Mouse (Mus musculus) CH12.LX (cell line): ENCODE measurements around the gene Atp7b. TPM values are rescaled to one million over a fixed set of nuclear protein-coding genes. Genes with fewer than 3 reads are reported as not detected.

Experiments
- DNase-seq: peaks from one replicate; pipeline ENCODE4 v3.0.0-alpha.2; 2013; ENCODE audit errors: extremely low read depth
- H3K27ac ChIP-seq: 2 replicates; pipeline ENCODE4 v1.5.1; 2012; ENCODE audit warnings: low read depth, mild to moderate bottlenecking, control low read depth, moderate library complexity; ENCODE audit not compliant: insufficient read depth
- H3K27me3 ChIP-seq: replicated peaks from 2 replicates; pipeline ENCODE3; 2012; ENCODE audit warnings: inconsistent platforms
- H3K36me3 ChIP-seq, 2 experiments: replicated peaks in 1 of 2; 2 replicates each; pipeline versions ENCODE3 to v1.6.1; 2012; ENCODE audit warnings: inconsistent platforms in 1 of 2, low read length in 1 of 2, mild to moderate bottlenecking in 1 of 2, mixed read lengths in 1 of 2, moderate library complexity in 1 of 2; ENCODE audit not compliant: control insufficient read depth in 1 of 2, insufficient read depth in 1 of 2
- H3K4me1 ChIP-seq, 2 experiments: 2 replicates each; pipeline ENCODE4 v1.6.1; 2012; ENCODE audit warnings: inconsistent platforms in 1 of 2, moderate library complexity in 1 of 2; ENCODE audit not compliant: insufficient read depth in 2 of 2, control insufficient read depth in 1 of 2
- H3K4me2 ChIP-seq: 2 replicates; pipeline ENCODE4 v1.6.1; 2012; ENCODE audit warnings: low read depth, mild to moderate bottlenecking, control low read depth; ENCODE audit not compliant: poor library complexity, insufficient read depth, severe bottlenecking
- H3K4me3 ChIP-seq, 3 experiments: fragments of 150-350 bp in 1 of 3; sonication (generic) in 1 of 3; replicated peaks in 1 of 3; 2 replicates each; pipeline versions ENCODE3 to v1.5.1; 2011 to 2012; ENCODE audit warnings: low read depth in 2 of 3, low read length in 2 of 3, mild to moderate bottlenecking in 2 of 3, moderate library complexity in 2 of 3, control low read depth in 1 of 3, improper control_type of control experiment in 1 of 3, inconsistent platforms in 1 of 3, mixed read lengths in 1 of 3; ENCODE audit not compliant: poor library complexity in 1 of 3
- H3K79me2 ChIP-seq: replicated peaks from 2 replicates; pipeline ENCODE4 v1.6.1; 2012; ENCODE audit warnings: mild to moderate bottlenecking, moderate library complexity; ENCODE audit not compliant: control insufficient read depth, poor library complexity, insufficient read depth, severe bottlenecking; ENCODE audit errors: extremely low read depth
- H3K9ac ChIP-seq: 2 replicates; pipeline ENCODE4 v1.6.1; 2012; ENCODE audit warnings: low read depth, mild to moderate bottlenecking, control low read depth, moderate library complexity; ENCODE audit not compliant: insufficient read depth
- H3K9me3 ChIP-seq: replicated peaks from 2 replicates; pipeline ENCODE3; 2012; ENCODE audit warnings: low read length, inconsistent platforms, mixed read lengths
- CHD1 ChIP-seq: IDR thresholded peaks from 2 replicates; pipeline ENCODE4 v1.6.1; 2012; ENCODE audit warnings: low read depth, low read length, improper control_type of control experiment, inconsistent platforms
- E2F4 ChIP-seq: IDR thresholded peaks from 2 replicates; pipeline ENCODE4 v1.6.1; 2011; ENCODE audit warnings: low read depth, low read length, improper control_type of control experiment; ENCODE audit not compliant: insufficient replicate concordance
- ETS1 ChIP-seq: conservative IDR thresholded peaks from 2 replicates; pipeline ENCODE4 v1.6.1; 2012; ENCODE audit warnings: low read depth, mild to moderate bottlenecking, inconsistent platforms, low read length, improper control_type of control experiment, moderate library complexity
- HCFC1 ChIP-seq: IDR thresholded peaks from 2 replicates; pipeline ENCODE4 v1.6.1; 2012; ENCODE audit warnings: low read depth, mild to moderate bottlenecking, inconsistent platforms, low read length, improper control_type of control experiment
- IRF4 ChIP-seq: IDR thresholded peaks from 2 replicates; pipeline ENCODE4 v1.6.1; 2014; ENCODE audit warnings: low read depth, mild to moderate bottlenecking, inconsistent platforms, low read length, improper control_type of control experiment
- KAT2A ChIP-seq: IDR thresholded peaks from 2 replicates; pipeline ENCODE4 v1.6.1; 2012; ENCODE audit warnings: low read length, improper control_type of control experiment, inconsistent platforms; ENCODE audit not compliant: insufficient replicate concordance
- MAX ChIP-seq: IDR thresholded peaks from 2 replicates; pipeline ENCODE4 v1.6.1; 2011; ENCODE audit warnings: low read length, improper control_type of control experiment
- MAZ ChIP-seq: IDR thresholded peaks from 2 replicates; pipeline ENCODE4 v1.6.1; 2012; ENCODE audit warnings: low read depth, mild to moderate bottlenecking, inconsistent platforms, low read length, improper control_type of control experiment, moderate library complexity
- MEF2A ChIP-seq: IDR thresholded peaks from 2 replicates; pipeline ENCODE4 v1.6.1; 2014; ENCODE audit warnings: low read depth, mild to moderate bottlenecking, inconsistent platforms, low read length, improper control_type of control experiment, borderline replicate concordance
- MYC ChIP-seq: IDR thresholded peaks from 2 replicates; pipeline ENCODE4 v1.6.1; 2011; ENCODE audit warnings: low read depth, mild to moderate bottlenecking, improper control_type of control experiment, low read length
- SIN3A ChIP-seq: IDR thresholded peaks from 2 replicates; pipeline ENCODE4 v1.6.1; 2012; ENCODE audit warnings: low read length, improper control_type of control experiment, inconsistent platforms
- SMC3 ChIP-seq: IDR thresholded peaks from 2 replicates; pipeline ENCODE4 v1.6.1; 2011; ENCODE audit warnings: low read depth, low read length, improper control_type of control experiment
- TBP ChIP-seq: conservative IDR thresholded peaks from 2 replicates; pipeline ENCODE4 v1.6.1; 2011; ENCODE audit warnings: low read depth, low read length, improper control_type of control experiment
- TCF12 ChIP-seq: IDR thresholded peaks from 2 replicates; pipeline ENCODE4 v1.6.1; 2014; ENCODE audit warnings: low read depth, mild to moderate bottlenecking, inconsistent platforms, low read length, improper control_type of control experiment
- ZMIZ1 ChIP-seq: IDR thresholded peaks from 2 replicates; pipeline ENCODE4 v1.6.1; 2012; ENCODE audit warnings: low read depth, mild to moderate bottlenecking, inconsistent platforms, low read length, improper control_type of control experiment
- ZNF384 ChIP-seq: IDR thresholded peaks from 2 replicates; pipeline ENCODE4 v1.6.1; 2012; ENCODE audit warnings: low read depth, low read length, improper control_type of control experiment, inconsistent platforms
- dilution Hi-C: fragments of 300-500 bp; cut with MboI; formaldehyde crosslinking; loops from 2 replicates; pipeline ENCODE4 v1.14.3; 2020; ENCODE audit warnings: low sequenced_read_pairs; ENCODE audit not compliant: extremely low pct_unique_long_range_greater_than_20kb, extremely low pct_ligation_motif_present
- in situ Hi-C: fragments of 300-500 bp; cut with MboI; formaldehyde crosslinking; loops from 3 replicates; pipeline ENCODE4 v1.14.3; 2019; ENCODE audit warnings: low sequenced_read_pairs, low pct_ligation_motif_present, low pct_unique_long_range_greater_than_20kb, mixed read lengths
- polyA plus RNA-seq: library from polyadenylated mRNA; unstranded; fragments of >175 nt; gene quantifications from 2 replicates; pipeline ENCODE4 v1.2.1, GENCODE M21; 2012; ENCODE audit warnings: low read depth; ENCODE audit not compliant: insufficient read length
- total RNA-seq, 2 experiments: library from RNA; depleted of rRNA; stranded (reverse); fragments of 300-350 nt in 1 of 2; fragments of >200 nt in 1 of 2; gene quantifications; 2 replicates each; pipeline ENCODE4 v1.2.3; 2012 to 2014

The Atp7b gene
- total and polyA plus RNA-seq, 3 experiments, result 0.51 to 3.1 (median 1.2) TPM

DNA sequence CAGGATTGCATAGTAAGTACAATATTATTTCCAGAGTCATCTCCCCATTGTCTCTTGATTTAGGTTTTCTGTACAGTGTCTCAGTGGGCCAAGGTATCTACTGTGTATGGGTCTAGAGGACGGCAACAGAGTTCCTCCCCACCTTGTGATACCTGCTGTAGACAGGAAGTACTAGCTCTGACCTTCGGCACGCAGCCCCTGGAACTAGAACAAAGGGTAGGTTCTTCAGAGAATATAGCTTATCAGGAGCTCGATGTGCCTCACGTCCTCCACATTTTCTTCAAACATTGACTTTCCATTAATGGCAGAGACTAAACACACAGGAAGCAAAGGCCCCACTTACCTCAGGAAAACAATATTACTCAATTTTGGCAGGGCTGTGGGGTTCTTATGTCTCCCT is 40.6 kb downstream of the Atp7b start:
- dilution Hi-C loops, result no loop called here
- Histone ChIP-seq H3K9ac (no peak overlapping the region), H3K27ac (no peak overlapping the region), H3K4me1 (no peaks in the 10 kb centered on the region), H3K9me3 (no peaks in the 10 kb centered on the region), H3K4me3 (no peak overlapping the region), H3K4me2 (no peak overlapping the region), H3K27me3 (peaks cover 19% of the 10 kb centered on the region), H3K79me2 (no peaks in the 10 kb centered on the region), H3K36me3 (no peaks in the 10 kb centered on the region)
- no peak for DNase-seq
- no peak for TF ChIP-seq SIN3A
- no peak for TF ChIP-seq IRF4
- no peak for TF ChIP-seq KAT2A
- no peak for TF ChIP-seq MAX
- no peak for TF ChIP-seq TCF12
- no peak for TF ChIP-seq ZNF384
- in situ Hi-C loops, result no loop called here

DNA sequence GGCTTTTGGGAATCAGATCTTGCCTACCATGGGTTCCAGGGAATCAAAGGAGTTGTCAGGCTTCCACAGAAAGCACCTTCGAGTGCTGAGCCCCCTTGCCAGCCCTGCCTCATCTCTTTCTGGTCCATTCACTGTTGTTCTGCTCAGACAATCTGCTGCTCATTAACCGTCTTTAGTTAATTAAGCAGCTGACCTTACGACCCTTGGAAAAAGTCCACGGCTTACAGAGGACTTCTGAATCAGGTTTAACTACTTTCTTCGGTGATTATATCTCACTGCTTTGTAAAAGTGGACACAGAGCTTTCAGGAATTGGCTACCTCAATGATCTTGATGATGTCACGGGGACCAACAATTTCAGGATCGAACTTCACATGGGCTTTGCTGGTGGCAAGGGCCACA is 42.4 kb downstream of the Atp7b start:
- in situ Hi-C loops, result no loop called here
- H3K9ac ChIP-seq, result no peak overlapping the region
- dilution Hi-C loops, result no loop called here
- TF ChIP-seq ETS1, result no peak
- no peak for TF ChIP-seq MAX
- TF ChIP-seq MYC, result no peak
- TF ChIP-seq SIN3A, result no peak
- no peak for TF ChIP-seq TCF12
- no peak for TF ChIP-seq ZMIZ1
- TF ChIP-seq SMC3, result no peak
- no peak for TF ChIP-seq MAZ
- TF ChIP-seq KAT2A, result no peak
- TF ChIP-seq E2F4, result no peak
- TF ChIP-seq CHD1, result no peak
- no peak for TF ChIP-seq TBP
- no peak for TF ChIP-seq MEF2A
- TF ChIP-seq HCFC1, result no peak
- TF ChIP-seq, all 38 proteins: peak for 0
- DNase-seq, result no peak
- Histone ChIP-seq H3K79me2 (no peaks in the 10 kb centered on the region), H3K27ac (no peak overlapping the region), H3K9me3 (no peaks in the 10 kb centered on the region), H3K36me3 (no peaks in the 10 kb centered on the region), H3K27me3 (peaks cover 10% of the 10 kb centered on the region), H3K4me2 (no peak overlapping the region), H3K4me1 (peaks cover 9 to 11% of the 10 kb centered on the region in 2 experiments), H3K4me3 (no peak overlapping the region)
